Mouse (Mus musculus) embryonic facial prominence, embryonic 14.5 days (tissue): ENCODE measurements around the gene Tex11. TPM values are rescaled to one million over a fixed set of nuclear protein-coding genes. Genes with fewer than 3 reads are reported as not detected.

ENCODE experiments used
- ATAC-seq: fragments of 200-750 bp; cut with Nextera tagmentation; 2 replicates; pipeline ENCODE4 v1.8.0; 2017; ENCODE audit warnings: low read depth, moderate number of reproducible peaks, moderate TSS enrichment
- DNase-seq: peaks from one replicate; pipeline ENCODE4 v3.0.0-alpha.2; 2015; ENCODE audit warnings: low spot score
- H3K27ac ChIP-seq: fragments of 300-500 bp; sonication (generic); replicated peaks from 2 replicates; pipeline ENCODE4 v1.5.1; 2014; ENCODE audit warnings: low read depth, mild to moderate bottlenecking, low read length, moderate library complexity
- H3K27me3 ChIP-seq: fragments of 300-500 bp; sonication (generic); replicated peaks from 2 replicates; pipeline ENCODE4 v1.6.1; 2014; ENCODE audit warnings: low read length; ENCODE audit not compliant: control insufficient read depth, insufficient read depth
- H3K36me3 ChIP-seq: fragments of 300-500 bp; sonication (generic); 2 replicates; pipeline ENCODE4 v1.6.1; 2014; ENCODE audit warnings: low read length, mixed read lengths; ENCODE audit not compliant: control insufficient read depth, insufficient read depth
- H3K4me1 ChIP-seq: fragments of 300-500 bp; sonication (generic); 2 replicates; pipeline ENCODE4 v1.6.1; 2014; ENCODE audit warnings: antibody characterized with exemption, low read length; ENCODE audit not compliant: control insufficient read depth, insufficient read depth
- H3K4me2 ChIP-seq: fragments of 300-500 bp; sonication (generic); 2 replicates; pipeline ENCODE4 v1.6.1; 2014; ENCODE audit warnings: low read depth, mild to moderate bottlenecking, low read length, moderate library complexity, mixed read lengths
- H3K4me3 ChIP-seq: fragments of 300-500 bp; sonication (generic); 2 replicates; pipeline ENCODE4 v1.5.1; 2014; ENCODE audit warnings: low read depth, mild to moderate bottlenecking, low read length
- H3K9ac ChIP-seq: fragments of 300-500 bp; sonication (generic); 2 replicates; pipeline ENCODE4 v1.6.1; 2014; ENCODE audit warnings: low read depth, mild to moderate bottlenecking, low read length, moderate library complexity, mixed read lengths
- H3K9me3 ChIP-seq: fragments of 300-500 bp; sonication (generic); 2 replicates; pipeline ENCODE4 v1.6.1; 2016; ENCODE audit warnings: low read length; ENCODE audit not compliant: control insufficient read depth
- WGBS: fragments of 180-500 bp; shearing (Covaris S2); extraction: QIAGEN DNeasy Blood & Tissue Kit; methylation state at CpG from one replicate; pipeline ENCODE4 v1.1.7; 2014; 5-methylcytosine and 5-hydroxymethylcytosine counted together
- polyA plus RNA-seq: library from polyadenylated mRNA; unstranded; fragments of >200 nt; fragmentation: Nextera tagmentation; extraction: Ambion mirVana; gene quantifications from 2 replicates; pipeline ENCODE4 v1.2.1, GENCODE M21; 2014

The Tex11 gene
- polyA plus RNA-seq, 1 experiment from 2014 or later: 0.08 TPM

- no peaks in the 10 kb centered on the region for H3K9me3 ChIP-seq
- H3K9ac ChIP-seq: no peak overlapping the region
- H3K27ac ChIP-seq: no peak overlapping the region
- H3K36me3 ChIP-seq: no peaks in the 10 kb centered on the region
- H3K27me3 ChIP-seq: no peaks in the 10 kb centered on the region
- WGBS: 73% methylated on average over 4 of the region's 4 CpGs
- no peaks in the 10 kb centered on the region for H3K4me1 ChIP-seq
- ATAC-seq: no peak
- H3K4me3 ChIP-seq: no peak overlapping the region
- H3K4me2 ChIP-seq: no peak overlapping the region
- no peak for DNase-seq
These were observed 262.1 kb downstream of the Tex11 start for GRCm38 (mm10) chrX:100797370-100797769.

- no peak overlapping the region for H3K4me2 ChIP-seq
- H3K4me1 ChIP-seq: no peaks in the 10 kb centered on the region
- WGBS: 75% methylated on average over 3 of the region's 3 CpGs
- no peaks in the 10 kb centered on the region for H3K36me3 ChIP-seq
- H3K9ac ChIP-seq: no peak overlapping the region
- H3K27ac ChIP-seq: no peak overlapping the region
- no peak for ATAC-seq
- H3K27me3 ChIP-seq: no peaks in the 10 kb centered on the region
- no peaks in the 10 kb centered on the region for H3K9me3 ChIP-seq
- H3K4me3 ChIP-seq: no peak overlapping the region
- DNase-seq: no peak
These were observed 262.8 kb downstream of the Tex11 start for GRCm38 (mm10) chrX:100796741-100797090.

- no peak overlapping the region for H3K27ac ChIP-seq
- ATAC-seq (no peak), DNase-seq (no peak)
- no peaks in the 10 kb centered on the region for H3K4me1 ChIP-seq
- no peaks in the 10 kb centered on the region for H3K27me3 ChIP-seq
- H3K4me2 ChIP-seq: no peak overlapping the region
- no peak overlapping the region for H3K9ac ChIP-seq
- WGBS: 87% methylated on average over 6 of the region's 6 CpGs
- no peak overlapping the region for H3K4me3 ChIP-seq
- no peaks in the 10 kb centered on the region for H3K36me3 ChIP-seq
- H3K9me3 ChIP-seq: no peaks in the 10 kb centered on the region
These were observed 263.3 kb downstream of the Tex11 start for GRCm38 (mm10) chrX:100796041-100796740.

- Histone ChIP-seq H3K27ac (no peak overlapping the region), H3K4me3 (no peak overlapping the region), H3K9me3 (no peaks in the 10 kb centered on the region), H3K36me3 (no peaks in the 10 kb centered on the region), H3K4me2 (no peak overlapping the region), H3K4me1 (no peaks in the 10 kb centered on the region), H3K27me3 (no peaks in the 10 kb centered on the region), H3K9ac (no peak overlapping the region)
- ATAC-seq (no peak), DNase-seq (no peak)
- WGBS: 73% methylated on average over 4 of the region's 4 CpGs
These were observed 270.1 kb downstream of the Tex11 start for GRCm38 (mm10) chrX:100789322-100789721.

Other genes with a start within 250 kb of the Tex11 start
- gene Slc7a3, start 26.4 kb upstream of the Tex11 start, polyA plus RNA-seq: 1.5 and 1.7 TPM in 2 replicates
- 42.1 and 46.8 TPM in 2 replicates for gene Snx12, start 162.9 kb upstream of the Tex11 start, polyA plus RNA-seq
- 4.6 and 4.9 TPM in 2 replicates for gene Foxo4, start 194.9 kb upstream of the Tex11 start, polyA plus RNA-seq
- gene Gm614, start 204.3 kb upstream of the Tex11 start, polyA plus RNA-seq: not detected in 2 replicates
- 12.6 and 14.5 TPM in 2 replicates for gene Il2rg, start 208.6 kb upstream of the Tex11 start, polyA plus RNA-seq
- gene Gm20489, start 209.4 kb upstream of the Tex11 start, polyA plus RNA-seq: not detected in 2 replicates
- gene Med12, start 214.4 kb upstream of the Tex11 start, polyA plus RNA-seq: 38.0 and 42.5 TPM in 2 replicates
- gene Nlgn3, start 239.5 kb upstream of the Tex11 start, polyA plus RNA-seq: 13.9 and 18.8 TPM in 2 replicates